Mouse (Mus musculus) testis, postnatal 10 days (tissue): ENCODE data around the gene Dgkg.

Source experiments
- DNase-seq: peaks from one replicate; pipeline ENCODE4 v3.0.0; 2021; ENCODE audit warnings: low spot score

The Dgkg gene

DNA sequence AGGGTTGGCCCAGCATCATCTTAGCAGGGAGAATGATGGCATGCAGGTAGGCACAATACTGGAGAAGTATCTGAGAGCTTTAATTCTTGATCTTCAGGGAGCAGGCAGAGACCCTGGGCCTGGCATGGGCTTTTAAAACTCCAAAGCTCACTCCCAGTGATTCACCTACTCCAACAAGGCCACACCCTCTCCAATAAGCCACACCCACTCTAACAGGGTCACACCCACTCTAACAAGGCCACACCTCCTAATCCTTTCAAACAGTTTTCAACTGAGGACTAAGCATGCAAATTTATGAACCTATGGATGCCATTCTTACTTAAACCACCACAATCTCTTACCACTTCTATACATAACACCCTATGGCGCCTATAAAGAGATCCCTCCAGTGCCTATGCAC, 11.8 kb downstream of the Dgkg start:
- no peak for DNase-seq

DNA sequence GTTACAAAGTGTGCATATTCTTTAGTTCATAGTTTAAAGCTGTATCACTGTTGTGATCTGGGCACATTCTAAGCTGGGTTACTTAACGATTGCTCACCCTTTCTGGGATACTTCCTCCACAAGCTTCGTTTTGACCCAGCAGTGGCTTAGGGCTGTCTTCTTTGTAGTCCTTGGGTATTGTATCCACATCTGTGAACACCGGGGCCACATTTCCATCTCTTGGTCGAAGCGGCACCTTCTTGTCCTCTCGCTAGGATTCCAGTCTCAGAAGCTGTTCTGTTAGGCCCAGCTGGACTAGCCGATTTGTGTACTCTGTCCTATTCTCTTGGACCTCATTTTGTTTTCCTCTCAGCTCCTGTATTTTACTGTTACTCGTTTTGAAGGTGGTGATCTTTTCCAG, 13.6 kb downstream of the Dgkg start:
- no peak for DNase-seq

DNA sequence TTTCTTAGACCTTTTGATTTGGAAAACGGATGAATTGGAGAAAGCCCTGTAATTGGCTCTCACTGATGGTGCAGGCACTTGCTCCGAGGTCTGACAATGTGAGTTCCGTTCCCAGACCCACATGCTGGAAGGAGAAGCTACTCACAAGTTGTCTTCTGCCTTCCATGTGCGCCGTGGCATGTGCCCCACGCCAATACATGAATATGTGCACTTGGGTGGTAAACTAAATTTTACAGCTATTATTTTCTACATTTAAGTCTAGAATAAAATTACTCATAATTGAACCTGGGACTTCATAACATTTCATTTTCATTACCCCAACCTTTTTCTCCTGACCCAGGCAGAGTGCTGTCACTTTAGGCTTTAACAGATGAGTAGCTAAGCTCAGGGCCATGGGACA, 14.1 kb downstream of the Dgkg start:
- no peak for DNase-seq

DNA sequence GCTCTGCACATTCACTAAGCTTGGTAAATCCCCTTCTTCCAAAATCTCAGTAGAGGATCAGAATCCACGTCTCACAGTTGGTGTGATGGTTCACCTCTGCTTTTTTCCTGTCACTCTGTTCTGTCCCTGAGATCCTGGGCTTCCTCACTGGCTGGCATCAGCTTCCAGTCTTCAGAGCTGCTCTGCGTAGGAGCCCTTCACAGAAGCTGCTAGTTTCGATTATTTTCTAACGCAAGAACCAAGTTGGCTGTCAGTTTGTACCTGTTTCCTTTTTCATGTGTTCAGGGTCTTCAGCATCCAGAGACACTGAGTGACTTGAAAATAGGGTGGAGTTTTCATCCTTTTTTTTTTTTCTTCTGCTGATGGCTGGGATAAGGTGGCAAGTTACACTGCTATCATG, 15.0 kb downstream of the Dgkg start:
- no peak for DNase-seq

DNA sequence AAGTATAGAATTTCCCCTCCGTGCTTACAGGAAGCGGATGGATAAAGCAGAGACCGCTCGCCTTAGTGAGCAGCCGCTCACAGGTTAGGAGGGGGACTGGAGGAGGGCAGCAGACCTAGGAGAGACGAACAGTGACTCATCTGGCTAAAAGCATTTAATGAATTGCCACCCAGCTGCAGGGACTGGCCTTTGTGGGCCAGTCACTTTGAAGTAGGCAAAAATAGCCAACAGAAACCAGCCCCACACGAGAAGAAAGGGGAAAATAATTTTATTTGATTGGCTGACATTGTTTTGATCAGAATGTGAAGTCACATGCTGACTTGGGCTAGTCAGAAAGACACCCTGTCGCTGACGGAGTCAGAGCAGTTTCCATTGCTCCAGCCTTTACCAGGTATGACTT, 15.4 kb downstream of the Dgkg start:
- DNase-seq: no peak

DNA sequence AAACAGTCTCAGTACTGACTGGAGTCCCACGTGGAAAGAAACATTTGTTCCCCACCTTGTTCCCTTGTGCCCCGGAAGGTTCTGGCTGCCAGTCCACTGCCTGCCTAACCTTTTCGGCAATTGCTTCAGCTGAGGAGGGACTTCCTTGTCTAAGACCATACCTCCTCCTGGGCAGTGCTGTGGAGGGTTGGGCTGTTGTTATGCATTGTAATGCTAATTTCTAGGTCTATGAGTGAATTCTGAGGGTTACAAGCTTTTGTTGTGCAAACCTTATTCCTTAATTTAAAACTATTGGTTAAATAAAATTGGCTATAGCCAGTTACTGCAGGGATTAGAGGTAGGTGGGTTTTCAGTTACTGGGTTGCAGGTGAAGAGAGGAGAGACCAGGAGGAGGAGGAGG, 19.7 kb downstream of the Dgkg start:
- DNase-seq: no peak

DNA sequence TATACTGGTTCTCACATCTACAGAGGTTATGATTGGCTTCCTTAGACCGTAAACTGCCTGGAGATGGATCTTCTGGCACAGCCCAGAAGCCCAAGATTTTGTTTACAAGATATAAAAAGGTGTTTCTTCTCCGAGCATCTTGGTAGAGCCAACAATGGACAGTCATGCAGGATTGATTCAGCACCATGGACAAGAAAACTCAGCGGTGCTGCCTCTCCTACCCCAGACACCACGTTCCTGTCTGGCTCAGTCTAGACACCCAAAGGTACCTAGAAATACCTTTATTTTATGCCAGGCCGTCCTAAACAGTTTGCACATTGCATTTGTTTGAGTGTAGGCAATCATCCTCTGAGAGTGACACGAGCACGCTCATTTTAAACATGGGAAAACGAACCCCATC, 21.3 kb downstream of the Dgkg start:
- DNase-seq: no peak

DNA sequence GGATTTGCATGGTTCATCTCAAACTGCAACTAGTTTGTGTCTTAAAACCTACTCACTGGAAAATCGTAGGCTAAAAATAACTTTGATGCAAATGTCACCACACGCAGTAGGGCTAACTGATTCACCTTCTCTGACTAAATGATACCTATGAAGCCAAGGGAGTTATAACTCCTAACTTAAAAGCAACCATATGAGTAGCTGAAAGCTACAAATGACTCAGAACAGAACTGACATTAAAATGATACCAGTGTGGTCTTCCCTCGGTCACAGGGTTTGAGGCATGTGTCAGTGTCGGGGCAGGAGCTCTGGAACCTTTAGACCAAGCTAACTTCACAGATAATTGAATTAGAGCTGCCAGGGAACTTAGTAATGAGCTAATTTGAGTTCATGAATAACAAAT, 24.0 kb downstream of the Dgkg start:
- no peak for DNase-seq

DNA sequence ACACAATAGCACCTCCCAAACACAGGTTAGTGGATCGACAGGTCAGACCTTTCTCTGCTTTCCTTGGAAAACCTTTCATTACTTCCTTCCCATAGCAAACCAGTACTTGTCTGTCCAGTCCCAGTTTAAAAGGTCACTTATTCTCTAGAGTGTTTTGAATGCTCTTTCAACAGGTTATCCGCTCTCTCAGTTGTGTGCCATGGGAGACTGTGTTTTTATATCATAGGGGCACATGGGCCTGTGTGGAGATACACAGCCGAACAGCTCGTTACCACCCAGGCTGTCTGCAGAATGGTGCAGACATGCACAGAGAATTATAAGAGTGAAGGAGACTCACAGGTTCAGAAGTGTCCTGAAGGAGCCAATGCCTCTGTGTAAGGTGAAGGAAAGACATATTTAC, 26.7 kb downstream of the Dgkg start:
- no peak for DNase-seq

DNA sequence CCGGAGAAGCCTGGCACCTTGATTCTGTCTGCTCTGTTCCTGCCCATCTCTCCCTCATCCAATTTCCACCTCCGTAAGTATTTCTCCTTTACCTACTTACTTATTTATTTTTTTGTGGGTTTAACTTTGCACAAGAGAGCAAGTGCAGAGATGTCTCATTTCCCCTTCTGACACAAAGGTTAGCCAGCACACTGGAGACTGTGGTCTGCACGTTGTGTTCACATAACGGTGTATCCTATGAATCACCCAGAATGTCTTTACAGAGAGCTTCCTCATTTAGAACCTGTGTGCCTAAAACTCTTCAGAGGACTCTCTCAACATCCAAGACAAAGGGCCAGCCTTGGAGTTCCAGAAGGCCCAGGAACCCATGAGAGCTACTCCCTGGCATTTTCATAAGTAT, 27.1 kb downstream of the Dgkg start:
- no peak for DNase-seq

DNA sequence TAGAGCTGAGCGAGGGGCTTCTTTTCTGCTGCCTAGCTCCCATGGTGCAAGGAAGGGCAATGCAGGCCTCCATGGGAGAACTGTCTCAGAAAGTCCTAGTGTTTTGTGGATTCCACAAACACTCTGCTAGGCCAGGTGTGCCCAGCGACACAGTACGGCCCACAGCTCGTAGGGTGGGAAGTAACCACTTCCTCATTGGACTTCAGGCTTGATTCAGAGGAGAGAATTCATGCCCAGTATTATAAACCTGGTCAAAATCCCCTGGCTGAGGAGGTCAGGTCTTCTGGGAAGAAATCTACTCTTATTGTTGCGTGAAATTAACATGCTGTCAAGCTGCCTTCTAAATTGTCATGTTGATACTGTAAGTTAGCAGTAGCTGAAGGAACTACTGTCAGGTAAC, 31.0 kb downstream of the Dgkg start:
- no peak for DNase-seq

DNA sequence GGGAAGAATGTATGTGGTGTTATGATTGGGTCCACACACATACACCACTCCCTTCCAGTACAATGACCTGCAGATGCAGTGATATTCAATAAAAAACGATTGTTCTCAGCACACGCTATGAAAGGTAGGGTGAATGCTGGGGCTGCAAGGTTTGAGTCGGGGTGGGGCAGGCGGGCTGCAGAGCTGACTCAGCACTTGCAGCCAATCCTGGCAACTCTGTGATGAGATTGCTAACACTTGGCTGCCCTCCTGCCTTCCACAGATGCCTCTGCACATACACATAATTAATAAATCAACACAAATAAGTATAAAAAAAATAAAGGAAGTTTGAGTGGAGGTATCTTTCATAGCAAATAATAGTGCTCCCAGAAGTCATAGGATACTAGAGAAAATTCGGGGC, 31.6 kb downstream of the Dgkg start:
- no peak for DNase-seq

DNA sequence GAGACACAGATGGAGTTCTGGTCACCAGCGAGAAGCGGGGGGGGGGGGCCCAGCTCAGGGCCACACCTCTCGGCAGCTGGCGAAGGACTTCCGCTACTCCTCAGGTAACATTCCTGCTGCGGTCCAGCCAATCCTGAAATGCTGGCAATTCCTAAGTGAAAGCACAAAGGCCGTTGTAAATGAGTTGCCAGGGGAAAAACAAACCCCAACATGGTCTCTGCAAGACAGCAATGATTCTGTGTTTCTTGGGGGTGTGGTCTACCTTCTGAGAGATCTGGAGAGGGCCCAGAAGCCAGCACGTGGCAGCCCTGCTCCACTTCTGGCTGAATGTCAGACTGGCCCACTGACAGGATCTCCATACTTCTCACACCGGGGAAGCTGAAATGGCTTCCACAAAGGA, 34.7 kb downstream of the Dgkg start:
- no peak for DNase-seq

DNA sequence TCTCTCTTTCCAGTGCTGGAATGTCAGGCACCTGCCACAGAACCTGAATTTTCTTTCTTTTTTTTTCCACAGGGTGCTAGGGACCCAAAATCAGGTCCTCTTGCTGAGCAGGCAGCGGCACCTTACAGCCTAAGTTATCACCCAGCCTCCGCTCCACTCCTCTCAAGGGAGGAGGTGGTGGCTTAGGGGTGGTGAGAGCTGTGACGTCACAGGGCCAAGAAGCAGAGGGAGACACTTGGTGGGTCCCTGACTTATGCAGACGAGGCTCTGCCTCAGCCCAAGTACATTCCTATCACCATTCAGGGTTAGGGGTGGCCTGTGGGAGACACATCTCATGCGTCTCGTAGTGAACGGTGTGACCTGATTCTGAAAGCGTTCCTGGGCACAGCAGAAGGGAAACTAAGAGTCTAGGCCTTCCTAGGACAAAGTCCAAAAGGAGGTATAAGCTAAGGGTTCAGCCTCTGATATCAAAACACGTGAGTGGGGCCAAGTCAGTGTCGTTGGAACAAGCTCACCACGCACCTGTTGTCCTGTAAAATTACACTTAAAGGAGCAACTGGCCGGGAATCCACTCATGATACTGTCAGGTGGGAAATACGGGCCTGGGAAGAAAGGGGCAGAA, 35.6 kb downstream of the Dgkg start:
- DNase-seq: no peak

DNA sequence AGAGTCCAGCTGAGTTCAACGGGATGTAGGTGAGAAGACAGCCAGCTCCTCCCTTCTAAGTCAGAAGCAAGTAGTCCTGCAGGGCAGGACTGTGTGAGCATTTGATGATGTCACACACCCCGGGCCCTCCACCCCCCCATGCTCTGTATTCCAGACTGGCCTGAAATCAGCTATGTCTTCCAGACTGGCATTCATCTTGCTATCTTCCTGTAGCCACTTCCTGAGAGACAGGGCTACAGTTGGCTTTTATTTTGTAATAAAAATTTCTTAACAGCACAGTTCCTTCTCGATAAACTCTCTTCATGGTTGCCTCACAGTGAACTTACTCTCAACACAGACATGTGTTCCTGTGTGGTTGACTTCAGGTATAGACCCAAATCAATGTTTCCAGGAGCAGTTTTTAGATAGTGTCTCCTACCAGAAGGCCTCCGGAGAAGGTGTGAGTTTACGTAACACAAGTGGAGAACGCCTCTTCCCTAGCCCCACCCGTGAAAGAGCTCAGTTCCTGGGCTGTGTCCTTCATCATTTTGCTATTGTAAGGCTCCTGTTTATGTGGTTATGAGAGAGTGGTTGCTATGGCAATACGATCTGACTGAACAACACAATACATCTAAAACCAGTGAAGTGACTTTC, 38.5 kb downstream of the Dgkg start:
- no peak for DNase-seq

DNA sequence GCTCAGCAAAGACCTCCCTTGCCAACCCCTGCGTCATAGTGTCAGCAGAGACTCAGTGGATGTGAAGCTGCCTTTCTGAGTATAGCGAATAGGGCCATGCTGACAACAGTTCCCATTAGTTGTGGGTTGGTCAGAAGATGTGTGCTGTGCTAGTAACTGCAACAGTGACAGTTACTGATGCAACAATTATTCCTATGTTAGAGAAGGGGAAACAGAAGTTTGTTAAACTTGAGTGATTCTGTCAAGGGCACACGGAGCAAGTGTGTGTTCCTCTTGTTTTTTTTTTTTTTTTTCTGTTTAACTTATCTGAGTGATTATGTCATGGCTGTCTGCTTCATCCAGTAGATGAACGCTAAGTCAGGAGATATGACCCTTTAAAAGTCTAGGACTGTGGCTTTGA, 41.2 kb downstream of the Dgkg start:
- DNase-seq: no peak

DNA sequence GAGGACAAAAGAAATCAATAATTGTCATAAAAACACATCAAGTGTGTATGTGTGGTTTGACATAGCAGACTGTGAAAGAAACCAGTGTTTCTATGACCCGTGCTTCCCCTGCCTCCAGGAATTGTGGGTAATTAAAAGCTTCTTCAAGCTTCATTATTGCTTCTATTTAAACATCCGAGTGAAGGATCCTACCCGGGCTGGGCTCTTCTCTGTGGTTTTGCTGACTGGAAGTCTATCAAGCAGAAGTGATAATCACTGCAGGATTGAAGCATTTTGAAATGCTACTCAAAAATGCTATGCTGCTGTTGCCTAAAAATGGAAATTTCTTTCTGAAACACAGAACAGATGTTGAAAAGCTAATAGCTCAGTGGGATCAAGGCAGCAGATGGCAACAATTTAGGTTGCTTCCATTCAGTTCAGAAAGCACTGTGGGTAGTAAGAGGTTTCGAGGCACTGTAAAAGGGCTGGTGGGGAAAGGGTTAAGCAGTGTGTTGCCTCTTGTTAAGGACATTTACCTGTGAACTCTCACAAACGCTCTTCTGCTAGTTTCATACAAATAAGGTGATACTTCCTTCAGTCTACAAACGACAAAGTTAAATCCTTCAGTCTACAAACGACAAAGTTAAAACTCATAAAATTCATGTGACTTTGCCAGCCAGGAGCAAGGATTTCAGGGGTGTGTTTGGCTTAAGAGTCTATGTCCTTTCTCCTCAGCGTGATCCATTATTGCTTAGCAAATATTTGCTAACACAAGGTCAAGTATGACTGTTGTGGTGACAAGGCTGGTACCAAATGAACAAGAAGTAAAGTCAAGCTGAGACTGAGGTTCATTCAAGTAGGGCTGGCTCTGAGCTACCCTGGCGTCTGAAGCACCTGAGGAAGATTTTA, 43.6 kb downstream of the Dgkg start:
- DNase-seq: peak; percentile 3

DNA sequence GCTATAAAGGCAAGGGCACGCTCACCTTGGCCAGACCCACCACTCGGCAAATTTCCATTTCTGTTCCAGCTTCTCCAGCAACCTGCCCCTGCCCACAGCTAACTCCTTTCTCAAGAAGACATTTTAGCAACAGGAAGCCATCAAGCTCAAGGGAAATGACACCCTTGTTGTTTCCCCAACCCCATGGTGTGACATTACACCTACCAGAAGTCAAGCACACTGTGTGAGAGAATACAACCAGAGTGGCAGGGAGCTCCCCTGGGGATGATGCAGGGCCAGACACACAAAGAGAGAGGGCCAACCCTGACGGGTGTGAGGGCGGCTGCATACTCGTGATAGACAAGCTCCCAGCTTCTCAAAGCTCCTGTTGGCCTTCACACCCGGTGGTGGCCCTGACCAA, 49.0 kb downstream of the Dgkg start:
- DNase-seq: peak; percentile 30

DNA sequence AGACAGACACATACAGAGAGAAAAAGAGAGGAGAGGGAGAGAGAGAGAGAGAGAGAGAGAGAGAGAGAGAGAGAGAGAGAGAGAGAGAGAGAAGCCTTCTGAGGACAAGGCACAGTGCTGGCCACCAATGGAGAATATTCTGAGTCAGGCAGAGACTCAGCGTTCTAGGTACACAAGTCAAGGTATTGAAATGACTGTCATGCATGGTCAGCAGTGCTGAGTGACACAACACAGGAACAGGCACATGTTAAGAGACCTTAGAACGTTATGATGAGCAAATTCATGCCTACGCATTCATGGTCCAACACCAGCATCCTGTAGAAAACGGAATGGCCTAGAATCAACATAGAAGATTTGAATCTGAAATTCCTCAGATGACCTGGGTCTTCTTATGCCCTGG, 50.0 kb downstream of the Dgkg start:
- no peak for DNase-seq

DNA sequence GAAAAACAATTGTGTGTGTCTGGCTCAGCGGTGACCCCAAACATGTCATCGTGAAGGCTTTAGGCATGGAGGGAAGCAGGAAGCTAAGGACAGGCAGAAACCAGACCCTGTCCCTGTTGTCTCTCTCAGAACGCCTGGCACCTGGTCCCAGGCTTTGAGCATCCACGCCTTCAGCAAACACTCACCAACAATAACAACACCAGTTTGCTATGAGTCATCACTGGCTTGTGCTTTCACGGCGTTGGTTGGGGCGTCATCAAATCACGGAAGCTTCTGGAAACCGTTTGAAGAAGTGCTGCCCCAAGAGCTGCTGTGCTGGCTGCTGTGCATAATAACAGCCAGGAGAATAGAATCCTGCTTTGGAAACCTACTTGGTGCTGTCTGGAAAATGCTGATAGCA, 54.6 kb downstream of the Dgkg start:
- no peak for DNase-seq

DNA sequence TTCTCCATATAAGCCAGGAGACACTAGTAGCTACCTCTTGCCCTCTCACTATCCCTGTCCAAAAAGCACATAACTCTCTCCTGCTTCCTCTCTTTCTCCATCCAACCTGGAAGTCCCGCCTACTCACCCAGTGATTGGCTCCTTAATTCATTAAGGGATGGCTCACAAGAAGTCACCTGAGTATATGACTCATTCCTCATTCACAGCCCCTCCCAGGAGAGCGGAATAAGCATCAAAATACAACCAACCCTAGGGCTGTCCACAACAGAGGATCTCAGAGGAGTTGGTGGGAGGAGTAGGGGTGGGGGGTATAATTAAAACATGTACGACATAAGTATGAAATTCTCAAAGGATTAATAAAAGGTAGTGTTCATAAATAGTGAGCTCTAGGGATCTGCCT, 55.3 kb downstream of the Dgkg start:
- no peak for DNase-seq

DNA sequence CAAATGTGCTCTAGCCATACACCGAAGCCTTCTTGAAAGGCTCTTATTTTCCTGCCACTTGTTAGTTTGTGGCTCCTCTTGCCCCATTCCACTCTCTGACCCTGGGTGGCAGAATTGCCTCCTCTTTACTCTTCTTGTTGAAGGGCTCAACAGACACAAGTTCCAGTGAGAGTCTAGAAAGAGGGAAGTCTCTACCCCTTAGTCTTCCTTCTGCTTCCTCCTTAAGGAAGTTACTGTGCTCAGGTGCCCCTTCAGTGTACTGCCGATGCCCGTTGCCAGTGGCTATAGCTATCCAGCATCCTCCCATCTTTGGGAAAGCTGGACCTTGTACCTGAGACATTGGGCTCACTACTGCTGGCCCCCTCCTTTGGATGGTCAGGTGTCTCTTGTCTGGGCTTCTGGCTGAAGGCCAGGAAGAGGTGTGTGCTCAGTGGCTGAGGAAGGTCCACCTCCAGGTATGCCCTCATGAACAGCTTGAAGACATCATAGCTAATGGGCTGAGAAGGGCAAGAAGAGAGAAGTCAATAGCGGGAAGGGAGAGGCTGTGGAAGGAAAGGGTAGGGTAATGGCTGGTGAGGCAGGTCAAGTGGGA, 56.8 kb downstream of the Dgkg start:
- no peak for DNase-seq

DNA sequence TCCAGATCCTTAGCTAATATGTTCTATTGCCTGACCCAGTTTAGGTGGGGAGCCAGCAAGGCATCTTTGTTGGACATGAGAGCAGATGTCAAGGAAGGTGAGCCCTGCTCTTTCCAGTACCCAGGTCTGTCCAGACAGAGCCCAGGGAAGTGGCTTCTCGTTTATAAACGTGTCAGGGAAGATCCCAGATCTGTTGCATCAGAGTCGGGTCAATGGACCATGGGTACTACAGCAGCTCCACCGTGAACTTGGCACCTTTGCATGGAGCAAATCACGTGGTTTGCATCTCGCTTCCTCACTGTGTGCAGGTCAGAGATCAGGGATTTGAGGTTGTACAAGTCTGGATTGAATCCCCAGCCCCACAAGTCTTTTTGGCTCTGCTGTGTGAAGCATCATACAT, 58.3 kb downstream of the Dgkg start:
- DNase-seq: no peak
